Mouse (Mus musculus) adrenal gland, adult 2 months (tissue): ENCODE measurements around the gene Cyp2c70. TPM values are rescaled to one million over a fixed set of nuclear protein-coding genes. Genes with fewer than 3 reads are reported as not detected.
"Not testable (repeated sequence)": the region's sequence is repeated elsewhere in the genome, so short reads cannot be mapped to it uniquely, and the experiment has no call there.

Experiments used
- DNase-seq: peaks from one replicate; pipeline ENCODE4 v3.0.0; 2021
- long read RNA-seq: library from polyadenylated mRNA; stranded (forward); transcript quantifications from one replicate; pipeline ENCODE4 v2.0.0, GENCODE M21; 2021
- polyA plus RNA-seq: library from polyadenylated mRNA; depleted of rRNA; stranded (reverse); fragments of >200 nt; gene quantifications from 2 replicates; pipeline ENCODE4 v1.2.3, GENCODE M21; 2012; rRNA removed
- total RNA-seq, 2 experiments: library from RNA; stranded (reverse); gene quantifications; 2 replicates each; pipeline ENCODE4 v1.2.3; 2021

The Cyp2c70 gene
- 1 to 10 TPM; 1.2 to 2.4 TPM for total RNA-seq
- not detected in 2 replicates for polyA plus RNA-seq
- long read RNA-seq, partial matches to known transcripts = 1 of 2 reads
- long read RNA-seq, other reads (novel, unspliced or antisense) = 1 of 2 reads

- DNase-seq = no peak
Observed at GRCm38 (mm10) chr19:40187160-40187559, at the start of gene Cyp2c70. TSS of gene Cyp2c70 (minus strand) at chr19:40187333.

GRCm38 (mm10) chr19:40232560-40232959 is 45.4 kb upstream of the Cyp2c70 start:
- DNase-seq = no peak

DNA sequence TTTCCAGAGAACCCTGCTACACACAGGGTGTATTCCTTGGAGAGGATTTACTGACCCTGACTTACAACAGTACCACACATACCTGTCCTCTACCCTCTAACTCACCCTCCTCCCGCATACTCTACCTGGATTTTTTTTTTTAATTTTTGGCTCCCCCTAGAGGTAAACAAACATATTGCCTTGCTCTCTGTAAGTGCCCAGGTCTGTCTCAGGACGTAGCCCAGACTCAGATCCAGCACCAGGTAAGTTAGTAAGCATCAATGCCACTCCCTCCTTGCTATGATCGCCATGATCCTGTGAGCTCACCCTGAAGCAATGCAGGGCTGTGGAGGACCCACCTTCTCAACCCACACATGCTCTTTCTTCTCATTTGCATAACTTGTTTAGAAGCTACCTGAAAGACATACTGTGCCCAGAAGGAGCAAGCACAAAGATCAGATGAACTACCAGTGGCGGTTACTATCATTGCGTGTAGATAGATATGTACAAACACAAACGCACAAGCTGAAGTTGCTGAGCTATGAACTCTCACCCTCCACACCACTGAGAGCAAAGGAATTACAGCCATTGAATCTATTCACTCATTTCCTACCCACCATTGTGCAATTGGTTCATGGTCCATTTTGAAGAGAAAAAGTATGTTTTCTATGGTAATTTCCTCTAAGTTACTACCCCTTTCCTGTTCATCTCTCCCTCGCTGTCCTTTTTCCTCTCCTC is 44.9 kb upstream of the Cyp2c70 start:
- no peak for DNase-seq

GRCm38 (mm10) chr19:40231074-40231738 is 44.1 kb upstream of the Cyp2c70 start:
- DNase-seq = peak; percentile 23

DNA sequence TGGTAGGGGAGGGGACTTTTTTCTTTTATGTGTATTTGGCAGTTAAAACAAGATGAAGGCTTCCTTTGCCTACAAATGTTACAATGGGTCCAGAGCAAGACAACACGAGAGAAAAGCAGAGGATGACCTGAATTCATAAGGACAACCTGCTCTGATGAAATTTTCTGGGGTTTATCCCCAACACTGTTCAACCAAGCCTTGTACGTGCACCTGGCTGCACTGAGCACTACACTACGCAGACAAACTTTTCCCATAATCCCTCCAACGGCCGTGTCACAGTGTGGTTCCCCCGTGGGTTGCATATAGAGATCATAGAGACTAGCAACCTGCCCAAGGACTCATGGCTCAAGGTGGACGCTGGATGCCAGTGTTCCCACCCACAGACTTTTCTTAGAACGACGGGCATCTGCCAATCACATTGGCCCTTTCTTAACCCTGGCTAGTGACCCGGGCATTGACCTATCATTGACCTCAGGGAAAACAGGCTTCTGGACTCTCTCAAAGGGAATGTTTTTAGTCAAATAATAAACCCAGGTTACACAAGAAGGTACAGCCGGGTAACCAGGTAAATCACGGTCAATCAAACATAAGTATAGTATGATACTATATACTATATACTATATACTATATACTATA is 39.5 kb upstream of the Cyp2c70 start:
- DNase-seq = peak; percentile 15

DNA sequence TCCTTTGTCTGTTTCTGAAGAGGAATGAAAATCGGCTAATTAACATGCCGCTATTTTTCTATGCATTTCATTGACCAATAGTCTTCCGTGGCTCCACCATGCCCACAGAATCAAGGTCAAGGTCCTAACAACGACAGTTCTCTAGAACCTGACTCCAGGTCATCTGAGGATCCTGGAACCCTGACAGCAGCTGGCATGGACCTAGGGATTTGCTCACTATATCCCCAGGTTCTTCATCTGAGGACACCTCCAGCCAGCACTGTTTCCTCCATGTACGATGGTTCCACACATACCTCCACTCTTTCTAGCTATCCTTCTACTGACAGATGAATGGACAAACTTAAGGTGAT is 38.6 kb upstream of the Cyp2c70 start:
- peak; percentile 45 for DNase-seq

DNA sequence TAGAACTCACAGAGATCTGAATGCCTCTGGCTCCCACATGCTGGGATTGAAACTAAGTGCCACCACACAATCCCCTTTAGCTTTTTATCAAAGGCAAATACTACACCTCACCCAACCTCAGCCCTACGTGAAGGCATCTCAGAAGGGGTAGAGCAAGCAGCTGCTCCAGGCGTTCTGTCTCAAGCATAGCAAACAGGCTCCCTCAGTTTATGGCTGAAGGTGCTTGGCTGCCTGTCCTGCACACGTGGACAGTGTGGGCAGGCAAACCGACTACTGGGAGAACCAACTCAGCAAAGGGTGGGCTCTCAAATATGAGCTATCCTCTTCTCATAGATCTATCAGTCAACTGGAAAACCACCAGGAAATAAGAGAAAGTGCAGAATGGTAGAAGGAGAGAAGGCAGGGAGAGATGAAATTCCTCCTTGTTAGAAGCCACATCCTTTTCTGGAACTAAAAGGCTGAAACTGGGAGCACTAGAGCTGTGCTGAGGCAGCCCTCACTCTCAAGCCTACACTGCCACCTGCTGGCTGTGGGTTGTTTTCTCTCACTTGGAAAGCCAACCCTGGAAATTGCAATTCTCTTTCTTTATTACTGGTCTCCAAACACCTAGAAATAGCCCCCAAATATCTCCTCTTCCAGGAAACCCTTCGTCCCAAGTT is 38.1 kb upstream of the Cyp2c70 start:
- peak; percentile 65 for DNase-seq

GRCm38 (mm10) chr19:40222307-40222706 is 35.2 kb upstream of the Cyp2c70 start:
- not testable (repeated sequence) for DNase-seq

- no peak for DNase-seq
Observed at GRCm38 (mm10) chr19:40220878-40221277, 33.7 kb upstream of the Cyp2c70 start.

DNA sequence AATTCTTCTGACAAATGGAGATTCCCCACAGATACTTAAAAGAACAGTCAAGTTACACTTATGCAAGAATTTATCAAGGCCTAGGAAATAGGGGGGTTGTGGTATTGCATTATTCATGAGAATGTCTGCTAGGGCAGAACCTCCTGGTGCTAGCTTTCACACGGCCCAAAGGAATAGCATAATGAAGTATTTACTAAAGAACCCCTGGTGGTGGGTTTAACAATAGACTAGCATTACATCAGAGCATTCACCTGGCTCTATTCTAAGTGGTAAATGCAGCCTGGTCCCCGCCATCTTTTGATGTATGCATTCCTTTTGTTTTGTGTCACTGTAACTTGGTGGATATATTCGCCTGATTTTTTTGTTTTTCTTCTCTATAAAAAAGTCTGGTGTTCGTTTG is 15.8 kb upstream of the Cyp2c70 start:
- DNase-seq = not testable (repeated sequence)

GRCm38 (mm10) chr19:40190596-40190995 is 3.5 kb upstream of the Cyp2c70 start:
- DNase-seq = no peak

DNA sequence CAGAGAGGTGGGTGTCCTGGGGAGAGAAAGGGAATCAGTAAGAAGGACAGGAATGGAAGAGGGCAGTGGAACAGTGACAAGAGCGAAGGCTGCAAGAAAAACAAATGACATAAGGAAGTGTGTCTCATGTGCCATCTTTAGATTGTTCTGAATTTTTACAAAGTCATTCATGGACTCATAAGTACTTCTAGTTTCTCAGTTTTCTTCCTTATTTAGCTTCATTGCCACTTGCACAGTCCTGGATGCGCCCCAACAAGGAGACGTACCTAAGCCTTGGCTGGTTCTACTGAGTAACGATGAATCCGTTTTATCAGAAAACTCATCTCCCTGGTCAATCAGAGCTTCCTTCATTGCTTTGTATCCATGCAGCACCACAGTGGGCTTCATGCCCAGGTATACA is 3.5 kb downstream of the Cyp2c70 start:
- DNase-seq = no peak

- peak; percentile 42 for DNase-seq
Observed at GRCm38 (mm10) chr19:40178311-40178710, 8.8 kb downstream of the Cyp2c70 start.

DNA sequence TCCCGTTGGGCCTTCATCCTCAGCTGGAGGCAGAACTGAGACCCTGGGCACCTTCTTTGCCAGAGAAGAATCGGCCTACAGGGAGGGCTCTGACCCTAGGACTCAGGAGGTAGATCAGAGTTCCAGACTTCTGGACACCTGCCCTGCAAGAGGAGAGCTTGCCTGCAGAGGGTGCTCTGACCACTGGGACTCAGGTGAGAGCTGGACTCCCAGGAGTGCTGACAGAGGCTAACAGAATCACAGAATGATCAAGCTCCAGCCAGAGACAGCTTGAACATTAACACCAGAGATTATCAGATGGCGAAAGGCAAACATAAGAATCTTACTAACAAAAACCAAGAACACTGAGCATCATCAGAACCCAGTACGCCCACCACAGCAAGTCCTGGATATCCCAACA is 18.7 kb downstream of the Cyp2c70 start:
- DNase-seq = not testable (repeated sequence)

DNA sequence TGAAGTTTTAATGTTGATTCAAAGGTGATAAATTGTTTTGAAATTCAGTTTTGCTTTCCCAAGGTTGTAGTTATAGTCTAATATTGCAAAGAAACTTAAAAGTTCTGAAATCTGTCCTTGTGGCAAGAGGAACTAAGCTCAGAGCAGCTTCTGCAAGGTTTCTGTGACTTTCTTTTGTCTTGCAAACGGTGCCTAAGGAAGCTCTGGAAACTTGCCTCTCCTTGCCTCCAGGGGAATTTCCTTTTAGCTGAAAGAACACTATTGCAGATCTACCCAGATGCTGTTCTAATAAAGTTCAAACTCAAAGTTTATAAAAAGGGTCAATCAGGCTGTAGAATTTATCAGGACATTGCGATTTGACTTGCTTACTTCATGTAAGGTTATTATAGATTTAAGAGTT is 60.1 kb downstream of the Cyp2c70 start:
- not testable (repeated sequence) for DNase-seq

DNA sequence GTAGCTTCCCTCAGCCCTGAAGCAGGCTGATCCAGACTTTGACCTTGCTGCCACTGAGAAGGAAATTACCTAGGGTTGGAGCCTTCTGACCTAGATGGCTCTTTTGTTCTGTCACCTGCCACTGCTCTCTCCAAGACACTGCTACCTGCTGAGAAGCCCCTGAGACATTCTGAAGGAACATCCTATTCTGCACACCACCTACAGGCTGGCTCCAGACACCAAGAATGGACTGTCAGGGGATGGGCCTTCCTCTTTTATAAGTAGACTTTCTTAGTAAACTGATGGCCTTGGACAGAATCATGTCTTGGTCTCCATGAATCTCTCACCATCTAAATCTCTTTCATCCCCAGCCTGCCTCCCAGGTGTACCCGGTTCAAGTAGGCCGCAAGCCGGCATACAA is 62.0 kb downstream of the Cyp2c70 start:
- DNase-seq = not testable (repeated sequence)

DNA sequence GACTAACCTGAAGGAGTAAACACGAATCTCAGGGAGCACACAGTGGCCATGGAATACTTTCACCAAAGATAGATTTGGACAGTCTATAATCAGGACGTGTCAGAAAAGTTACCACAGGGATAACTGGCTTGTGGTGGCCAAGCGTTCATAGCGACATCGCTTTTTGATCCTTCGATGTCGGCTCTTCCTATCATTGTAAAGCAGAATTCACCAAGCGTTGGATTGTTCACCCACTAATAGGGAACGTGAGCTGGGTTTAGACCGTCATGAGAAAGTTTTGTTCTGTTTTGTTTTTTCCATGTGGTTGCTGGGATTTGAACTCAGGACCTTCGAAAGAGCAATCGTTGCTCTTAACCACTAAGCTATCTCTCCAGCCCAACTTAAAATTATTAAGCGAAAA is 67.5 kb downstream of the Cyp2c70 start:
- DNase-seq = not testable (repeated sequence)

Other genes starting within 250 kb of the Cyp2c70 start
- 1 to 10 TPM in 1 of 2 experiments, not detected in 1; 2.2 TPM for gene Cyp2c37, start 194.9 kb downstream of the Cyp2c70 start, total RNA-seq
- gene Cyp2c37, start 194.9 kb downstream of the Cyp2c70 start, polyA plus RNA-seq = 0.10 TPM in 1 of 2 replicates, not detected in the other
- under 1 TPM in 1 of 2 experiments, not detected in 1; 0.81 TPM for gene Cyp2c54, start 113.5 kb downstream of the Cyp2c70 start, total RNA-seq
- not detected in 2 replicates for gene Cyp2c54, start 113.5 kb downstream of the Cyp2c70 start, polyA plus RNA-seq
- 1 to 10 TPM in 1 of 2 experiments, not detected in 1; 4.9 TPM for gene Cyp2c50, start 97.6 kb downstream of the Cyp2c70 start, total RNA-seq
- gene Cyp2c50, start 97.6 kb downstream of the Cyp2c70 start, polyA plus RNA-seq = 0.08 TPM in 1 of 2 replicates, not detected in the other
- gene Pdlim1, start 84.5 kb upstream of the Cyp2c70 start, total RNA-seq = 10 to 100 TPM; 20.9 to 25.8 TPM
- gene Pdlim1, start 84.5 kb upstream of the Cyp2c70 start, polyA plus RNA-seq = 3.7 and 4.9 TPM in 2 replicates